Mouse (Mus musculus) spleen, adult 2 months (tissue): Measurements from ENCODE around the gene Havcr2.

Experiments used
- CTCF ChIP-seq: fragments of 200-500 bp; IDR thresholded peaks from 2 replicates; pipeline ENCODE4 v1.5.1; 2011; ENCODE audit warnings: mild to moderate bottlenecking, inconsistent platforms; ENCODE audit not compliant: insufficient read depth, insufficient read length, insufficient replicate concordance; ENCODE audit errors: extremely low read depth
- POLR2A ChIP-seq: fragments of 200-500 bp; IDR thresholded peaks from 2 replicates; pipeline ENCODE4 v1.6.1; 2011; ENCODE audit warnings: low read depth, low read length, inconsistent platforms

DNA sequence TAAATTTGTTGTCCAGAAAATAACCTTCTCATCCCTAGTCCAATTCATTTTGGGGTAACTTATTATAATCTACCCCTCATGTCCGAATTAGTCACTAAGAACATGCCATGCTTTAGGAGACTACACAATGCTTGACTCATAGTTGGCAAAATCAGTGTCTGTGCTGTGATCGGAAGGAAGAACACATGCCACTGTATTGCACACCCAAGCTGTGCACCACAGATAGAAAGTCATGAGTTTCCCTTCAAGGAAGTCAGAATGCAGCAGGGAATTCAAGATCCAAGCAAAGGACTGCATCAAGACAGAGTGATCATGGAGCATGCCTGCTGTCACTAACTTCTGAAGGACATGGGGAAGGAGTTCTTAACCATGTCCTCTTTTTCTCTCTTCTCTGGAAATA, 33.9 kb downstream of the Havcr2 start:
- no peak for TF ChIP-seq CTCF
- TF ChIP-seq POLR2A, result no peak
